Mouse (Mus musculus) left cerebral cortex, postnatal 36 days (tissue): ENCODE results near the gene Ptpn22. TPM values are rescaled to one million over a fixed set of nuclear protein-coding genes. Genes with fewer than 3 reads are reported as not detected.
"Not testable (repeated sequence)": the region's sequence is repeated elsewhere in the genome, so short reads cannot be mapped to it uniquely, and the experiment has no call there.

ENCODE experiments used
- DNase-seq, 2 experiments: peaks; one replicate each; pipeline ENCODE4 v3.0.0; 2021 to 2022; ENCODE audit warnings: low spot score in 2 of 2, mixed read lengths in 1 of 2
- intact Hi-C: fragments of 180-260 bp; cut with DNase I; formaldehyde crosslinking; loops from one replicate; pipeline ENCODE4 v1.15.1; 2025
- total RNA-seq, 2 experiments: library from RNA; stranded (reverse); gene quantifications; 2 replicates each; pipeline ENCODE4 v1.2.3; 2021

Ptpn22 gene
- total RNA-seq, result 1 to 10 TPM; 1.4 to 1.6 TPM

GRCm38 (mm10) chr3:103858881-103859801 lies at the start of gene Ptpn22:
Gene Ptpn22 (plus strand): TSS chr3:103859795.
- intact Hi-C loops, result no loop called here
- no peak for DNase-seq

DNA sequence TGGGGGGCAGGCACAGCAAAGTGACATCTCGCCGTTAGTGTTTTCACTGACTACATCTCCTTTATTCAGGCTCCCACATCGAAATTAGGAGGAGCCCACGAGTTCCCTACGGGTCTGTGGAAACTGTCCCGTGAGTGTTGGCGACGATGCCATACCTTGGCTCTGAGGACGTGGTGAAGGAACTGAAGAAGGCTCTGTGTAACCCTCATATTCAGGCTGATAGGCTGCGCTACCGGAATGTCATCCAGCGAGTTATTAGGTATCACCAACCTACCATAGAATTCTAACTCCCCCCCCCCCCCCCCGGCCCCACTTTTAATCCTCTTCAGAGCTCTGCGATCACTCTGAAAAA lies 49.8 kb upstream of the Ptpn22 start:
- DNase-seq, result no peak

GRCm38 (mm10) chr3:103810967-103811366 lies 48.6 kb upstream of the Ptpn22 start:
- no peak for DNase-seq
- intact Hi-C loops, result no loop called here

More for the DNA sequence above, 49.8 kb upstream of the Ptpn22 start:
- intact Hi-C loops, result loop anchor here (1.0 to 5.0 kb wide), 3 partner anchors 18 to 103 kb away; partner anchors contain the start of genes Hipk1 and Rsbn1

GRCm38 (mm10) chr3:103827548-103827947 lies 32.0 kb upstream of the Ptpn22 start:
- intact Hi-C loops, result no loop called here
- no peak for DNase-seq

GRCm38 (mm10) chr3:103829036-103829435 lies 30.6 kb upstream of the Ptpn22 start:
- DNase-seq, result no peak
- intact Hi-C loops, result no loop called here

DNA sequence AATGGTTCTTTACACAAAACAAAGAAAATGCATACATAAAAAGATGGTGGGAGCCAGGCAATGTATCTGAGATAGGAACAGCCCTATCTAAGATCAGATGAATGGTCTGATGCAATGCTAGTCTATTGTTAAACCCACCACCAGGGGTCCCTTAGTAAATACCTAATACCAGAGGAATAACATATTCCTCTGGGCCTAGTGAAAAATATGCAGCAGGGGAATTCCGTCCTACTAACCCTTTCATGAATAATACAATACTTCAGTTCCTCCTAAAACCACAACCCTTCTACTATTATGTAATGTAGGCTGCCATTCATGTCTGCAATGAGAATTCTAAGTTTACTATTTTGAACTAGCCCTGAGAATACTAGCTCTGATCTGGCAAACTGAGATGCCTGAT lies 28.9 kb upstream of the Ptpn22 start:
- intact Hi-C loops, result not testable (repeated sequence)

DNA sequence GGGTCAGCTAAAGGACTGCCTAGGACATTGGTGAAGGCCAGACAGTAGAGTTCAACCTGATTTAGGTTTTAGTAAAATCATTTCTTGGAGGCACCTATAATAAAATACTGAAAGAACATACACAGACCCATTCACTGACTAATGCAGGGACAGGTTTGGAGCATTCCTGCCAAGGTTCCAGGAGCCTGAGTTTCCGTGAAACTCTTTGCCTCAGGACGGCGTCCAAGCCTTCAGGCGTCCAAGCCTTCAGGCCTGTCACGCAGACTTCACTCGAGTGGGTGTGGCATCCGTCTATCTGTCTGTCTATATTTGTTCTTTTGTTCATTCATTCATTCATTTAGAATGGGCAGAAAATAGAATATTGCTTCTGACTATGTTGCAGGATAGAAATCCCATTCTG lies 28.4 kb upstream of the Ptpn22 start:
- intact Hi-C loops, result no loop called here
- DNase-seq, result no peak

More for the DNA sequence above, 28.9 kb upstream of the Ptpn22 start:
- DNase-seq, result not testable (repeated sequence)

- intact Hi-C loops, result no loop called here
- no peak for DNase-seq
Measured at GRCm38 (mm10) chr3:103832426-103832825, 27.2 kb upstream of the Ptpn22 start, which contains the start of gene Bcl2l15. Gene Bcl2l15 (plus strand): TSS chr3:103832601.

DNA sequence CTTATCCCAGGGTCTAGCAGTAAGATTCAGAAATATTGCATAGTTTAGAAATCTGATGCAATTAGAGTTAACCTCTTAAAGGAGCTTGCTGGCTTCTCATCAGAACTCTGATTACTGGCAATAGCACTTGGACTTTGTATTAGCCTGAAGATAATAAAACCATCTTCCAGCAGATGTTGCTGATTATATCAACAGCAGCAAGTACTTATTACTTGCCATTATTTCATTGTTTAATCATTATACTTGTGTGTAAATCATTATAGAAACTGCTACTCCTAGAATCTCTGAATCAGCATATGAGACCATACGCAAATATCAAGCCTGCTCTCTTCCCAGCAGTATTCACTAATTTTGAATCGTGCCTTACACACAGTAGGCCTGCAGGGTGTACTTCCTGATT lies 25.6 kb upstream of the Ptpn22 start:
- no peak for DNase-seq
- intact Hi-C loops, result no loop called here

DNA sequence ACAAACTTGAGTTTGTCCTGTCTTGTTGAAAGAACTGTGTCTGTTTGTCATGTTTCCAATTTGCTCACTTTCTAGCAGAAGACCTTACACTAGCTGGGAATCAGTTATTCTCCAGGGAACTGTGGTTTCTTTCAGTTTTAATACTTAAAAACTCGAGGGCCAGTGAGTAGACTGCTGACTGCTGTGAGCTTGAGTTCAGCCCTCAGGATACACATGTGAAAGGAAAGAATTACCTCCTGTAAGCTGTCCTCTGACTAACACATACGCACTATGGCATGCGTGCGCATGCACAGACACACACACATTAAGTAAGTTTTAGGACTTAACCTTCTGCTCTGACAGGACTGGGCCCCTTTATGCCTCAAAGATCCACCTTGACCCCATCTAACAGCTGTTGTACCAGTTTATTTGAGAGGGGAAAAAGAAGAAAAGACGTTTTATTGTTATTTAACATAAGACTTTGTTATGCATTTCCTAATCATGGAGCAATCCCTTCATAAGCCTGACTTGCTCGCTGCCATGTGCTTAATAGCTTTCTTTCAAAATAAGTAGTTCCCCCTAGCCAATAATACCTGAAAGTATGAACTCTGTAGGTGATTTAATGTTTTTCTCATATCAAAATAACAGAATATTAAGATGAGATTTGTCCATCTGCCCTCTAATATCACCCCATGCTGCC lies 24.2 kb upstream of the Ptpn22 start:
- DNase-seq, result no peak
- intact Hi-C loops, result no loop called here

GRCm38 (mm10) chr3:103835951-103836310 lies 23.7 kb upstream of the Ptpn22 start:
- intact Hi-C loops, result no loop called here
- DNase-seq, result no peak

GRCm38 (mm10) chr3:103836453-103836852 lies 23.1 kb upstream of the Ptpn22 start:
- DNase-seq, result no peak
- intact Hi-C loops, result no loop called here

GRCm38 (mm10) chr3:103839711-103840110 lies 19.9 kb upstream of the Ptpn22 start:
- intact Hi-C loops, result no loop called here
- no peak for DNase-seq

DNA sequence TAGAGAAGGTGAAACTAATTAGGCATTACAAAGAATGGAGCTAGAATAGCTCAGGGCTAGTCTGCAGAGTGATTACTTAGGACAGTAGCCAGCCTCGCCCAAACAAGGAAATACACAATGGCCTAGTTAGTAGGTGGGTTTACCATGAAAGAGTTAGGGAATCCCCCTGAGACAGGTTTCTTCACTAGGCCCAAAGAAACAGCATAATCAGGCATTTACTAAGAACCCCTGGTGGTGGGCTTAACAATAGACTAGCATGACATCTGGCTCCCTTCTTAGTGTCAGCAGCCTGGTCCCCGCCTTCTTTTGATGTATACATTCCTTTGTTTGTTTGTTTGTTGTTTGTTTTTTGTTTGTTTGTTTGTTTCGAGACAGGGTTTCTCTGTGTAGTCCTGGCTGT lies 19.4 kb upstream of the Ptpn22 start:
- intact Hi-C loops, DNase-seq: not testable (repeated sequence)

DNA sequence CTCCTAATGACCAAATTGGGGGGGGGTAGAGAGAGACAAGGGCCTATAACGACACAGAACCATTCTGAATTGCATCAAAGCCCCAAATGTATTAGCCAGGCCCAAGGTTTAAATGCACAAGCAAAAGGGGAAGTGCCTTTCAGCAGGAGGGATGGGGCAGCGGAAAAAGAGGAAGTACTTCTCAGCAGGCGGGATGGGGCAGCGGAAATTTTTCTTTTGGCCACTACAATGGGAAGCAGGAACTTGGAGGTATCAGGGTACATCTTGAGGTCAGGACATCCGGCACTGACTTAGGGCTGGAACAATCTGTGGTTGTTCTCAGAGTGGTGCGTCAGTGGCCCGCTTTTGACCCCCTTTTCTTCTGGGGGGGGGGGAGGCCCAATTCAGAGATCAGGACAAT lies 18.6 kb upstream of the Ptpn22 start:
- intact Hi-C loops, DNase-seq: not testable (repeated sequence)

DNA sequence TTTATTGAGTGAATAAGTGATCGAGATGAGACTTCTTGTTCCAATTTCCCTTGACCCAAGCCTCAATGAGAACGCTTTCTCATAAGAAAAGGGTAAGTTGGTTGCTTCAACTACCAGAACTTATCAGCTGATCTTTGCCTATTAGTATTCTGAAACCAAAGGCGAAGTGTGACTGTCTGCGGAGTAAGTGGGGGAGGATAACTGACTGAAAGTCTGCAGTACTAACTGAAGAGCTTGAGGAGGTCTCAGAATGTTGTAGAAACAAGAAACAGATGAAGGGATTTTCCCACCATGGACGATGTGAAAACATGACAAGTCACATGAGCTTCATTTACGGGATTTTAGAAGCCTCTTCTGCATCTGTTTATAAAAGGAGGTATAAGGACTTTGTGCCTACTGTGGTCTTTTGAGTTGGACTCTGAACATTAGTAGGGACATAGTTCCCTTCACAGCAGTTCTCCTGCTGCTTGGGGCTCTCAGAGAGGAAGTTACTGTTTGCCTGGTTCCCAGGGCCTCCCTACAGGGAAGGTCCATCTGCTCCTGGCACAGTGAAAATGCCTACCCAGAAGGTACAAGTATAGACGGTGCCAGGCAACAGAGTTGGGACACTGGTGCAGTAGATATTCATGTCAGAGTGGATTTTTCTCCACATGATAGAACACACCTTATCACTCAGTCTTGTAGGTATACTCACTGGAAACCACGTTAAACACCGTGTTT lies 8.8 kb upstream of the Ptpn22 start:
- DNase-seq, result no peak
- intact Hi-C loops, result no loop called here

GRCm38 (mm10) chr3:103851481-103851880 lies 8.1 kb upstream of the Ptpn22 start:
- intact Hi-C loops, result no loop called here
- no peak for DNase-seq

- intact Hi-C loops, result no loop called here
- DNase-seq, result no peak
Measured at GRCm38 (mm10) chr3:103851882-103852281, 7.7 kb upstream of the Ptpn22 start.

- intact Hi-C loops, result no loop called here
- DNase-seq, result no peak
Measured at GRCm38 (mm10) chr3:103852565-103853299, 6.9 kb upstream of the Ptpn22 start.

GRCm38 (mm10) chr3:103853804-103854203 lies 5.8 kb upstream of the Ptpn22 start:
- no peak for DNase-seq
- intact Hi-C loops, result no loop called here
